Mouse (Mus musculus) left cerebral cortex, adult 8-10 months (tissue): ENCODE data around the gene Rabep1. TPM values are rescaled to one million over a fixed set of nuclear protein-coding genes. Genes with fewer than 3 reads are reported as not detected.

Experiments
- DNase-seq, 2 experiments: peaks; one replicate each; pipeline ENCODE4 v3.0.0; 2022; ENCODE audit warnings: low spot score in 2 of 2
- total RNA-seq, 4 experiments: library from RNA; stranded (reverse); gene quantifications; 2 replicates each; pipeline ENCODE4 v1.2.4; 2022

Gene Rabep1
- total RNA-seq, 4 experiments from 2014 or later = 123 to 128 (median 125) TPM

DNA sequence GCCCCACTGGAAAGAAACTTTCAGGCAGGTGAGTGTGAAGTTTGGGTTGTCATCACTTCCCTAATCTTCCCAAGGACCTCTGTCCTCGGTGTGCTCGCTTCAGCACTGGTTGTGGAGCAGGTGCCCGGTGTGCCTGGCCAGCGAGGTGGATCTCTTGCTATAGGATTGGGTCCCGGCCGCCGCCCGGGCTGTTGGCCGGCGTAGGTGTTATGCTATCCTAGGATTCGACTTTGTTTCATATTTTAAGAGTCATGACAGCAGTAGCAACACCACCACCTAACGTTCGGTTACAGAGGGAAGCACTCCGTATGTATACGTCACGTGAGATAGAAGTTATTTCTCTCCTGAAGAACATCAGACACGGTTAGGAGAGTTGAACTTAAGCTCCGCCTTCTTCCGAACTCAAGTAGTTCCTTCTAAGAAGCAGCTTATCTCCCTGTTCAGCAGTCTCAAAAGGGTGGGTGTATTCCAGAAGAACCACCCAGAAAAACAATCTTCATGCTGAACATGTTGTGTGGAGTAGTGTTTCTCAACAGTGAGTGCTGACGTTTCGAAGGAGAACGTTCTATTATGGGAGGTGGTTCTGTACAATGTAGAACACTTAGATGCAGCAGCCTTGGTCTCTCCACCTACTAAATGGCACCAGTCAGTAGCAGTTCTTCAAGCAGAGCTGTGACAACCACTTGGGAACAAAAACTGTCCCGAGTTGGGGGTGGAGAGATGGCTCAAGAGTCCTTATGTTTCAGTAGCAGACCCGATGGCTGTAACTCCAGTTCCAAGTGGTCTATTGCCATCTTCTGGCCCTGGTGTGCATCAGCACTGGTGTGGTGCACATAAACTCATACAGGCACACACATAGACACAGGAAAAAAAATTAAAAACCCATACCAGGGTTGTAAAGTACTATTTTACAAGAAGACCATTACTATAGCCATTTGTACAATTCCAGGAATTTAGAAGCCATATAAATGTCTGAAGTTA is 126.3 kb downstream of the Rabep1 start:
- peak in 1 of 2 experiments; percentile 45 for DNase-seq

DNA sequence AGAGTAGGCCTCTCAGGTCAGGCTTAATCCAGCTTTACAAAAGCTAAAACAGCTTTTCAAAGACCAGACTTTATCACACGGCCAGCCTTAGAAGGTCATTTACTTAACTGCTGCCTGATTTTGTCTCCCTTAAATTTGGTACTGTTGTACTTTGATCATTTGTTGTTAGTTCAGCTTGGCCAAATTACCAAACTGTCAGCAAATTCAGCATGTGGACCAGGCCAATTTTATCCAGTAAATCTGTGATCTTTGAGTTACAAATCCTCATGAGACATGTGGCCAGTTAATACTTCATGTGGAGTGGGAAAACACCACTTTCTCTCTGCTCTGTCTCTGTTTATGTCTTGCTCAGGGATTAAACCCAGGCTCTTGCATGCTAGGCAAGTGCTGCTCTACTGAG is 128.0 kb downstream of the Rabep1 start:
- DNase-seq = no peak

DNA sequence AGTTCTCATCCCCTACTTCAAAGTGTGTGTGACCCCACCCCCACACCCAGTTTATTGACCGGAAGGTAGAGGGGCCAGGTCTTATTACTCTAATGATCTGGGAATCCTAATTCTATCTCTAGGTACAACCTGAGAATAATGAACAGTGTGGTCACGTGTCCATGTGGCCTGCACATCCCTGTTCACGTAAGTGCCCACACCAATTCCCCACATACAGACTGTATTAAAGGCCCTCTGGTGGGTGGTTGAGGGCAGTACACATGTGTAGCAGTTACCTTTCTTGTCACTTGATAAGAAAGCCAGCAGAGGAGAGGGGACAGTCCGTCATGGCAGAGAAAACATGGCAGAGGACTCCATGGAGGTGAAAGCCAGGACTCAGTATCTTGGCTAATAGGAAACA is 129.4 kb downstream of the Rabep1 start:
- no peak for DNase-seq

DNA sequence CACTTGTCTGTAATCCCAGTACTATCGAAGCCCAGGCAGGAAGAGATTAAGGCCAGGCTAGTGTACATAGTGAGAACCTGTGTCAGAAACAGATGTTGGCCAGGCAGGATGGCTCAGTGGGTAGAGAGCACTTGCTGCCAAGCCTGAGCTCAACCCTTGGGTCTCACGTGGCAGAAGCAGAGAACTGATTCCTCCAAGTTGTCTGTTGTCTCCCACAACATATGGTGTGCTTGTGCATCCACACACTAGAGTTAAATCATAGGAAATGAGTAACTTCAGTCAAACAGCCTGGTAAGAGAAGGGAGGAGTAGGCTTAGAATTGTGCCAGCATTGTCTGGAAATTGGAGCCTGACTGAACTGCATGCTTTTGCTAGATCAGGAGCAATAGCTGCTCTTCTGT is 130.6 kb downstream of the Rabep1 start:
- peak in 1 of 2 experiments; percentile 31 for DNase-seq

DNA sequence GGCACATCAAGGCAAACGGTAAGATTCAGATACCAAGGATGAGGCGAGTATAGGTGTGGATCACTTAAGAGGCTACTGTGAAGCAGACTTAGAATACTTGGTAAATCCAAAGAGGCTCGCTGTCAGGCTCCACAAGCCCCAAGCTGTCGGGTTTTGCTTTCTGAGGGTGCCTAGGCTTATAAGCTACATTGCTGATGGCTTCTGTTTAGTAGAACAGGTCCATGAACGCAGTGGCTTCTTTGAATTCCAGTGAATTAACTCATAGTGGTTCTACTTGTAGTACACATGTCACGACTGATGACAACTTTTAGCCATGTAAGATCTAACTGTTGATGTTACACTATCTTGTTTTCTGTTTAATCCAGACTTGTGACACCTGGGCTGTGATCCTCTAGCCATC is 132.7 kb downstream of the Rabep1 start:
- no peak for DNase-seq

DNA sequence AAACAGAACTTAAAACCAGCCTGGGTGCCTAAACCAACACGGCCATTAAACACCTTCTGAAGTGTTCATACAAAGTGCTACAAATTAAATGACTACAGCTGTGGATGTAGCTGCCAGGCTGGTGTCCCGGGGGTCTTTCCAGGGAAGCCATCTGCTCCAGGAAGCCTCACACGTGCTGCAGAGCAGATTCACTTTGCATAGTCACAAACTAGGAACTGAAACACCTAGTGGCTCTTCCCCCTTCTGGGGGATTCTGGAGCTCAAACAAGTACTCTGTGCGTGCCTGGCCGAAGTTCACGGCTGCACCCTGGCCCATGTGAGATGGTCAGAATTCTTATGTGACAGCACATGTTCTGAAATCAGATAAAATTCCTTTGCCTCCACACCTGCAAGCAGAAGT is 135.7 kb downstream of the Rabep1 start:
- DNase-seq = no peak

DNA sequence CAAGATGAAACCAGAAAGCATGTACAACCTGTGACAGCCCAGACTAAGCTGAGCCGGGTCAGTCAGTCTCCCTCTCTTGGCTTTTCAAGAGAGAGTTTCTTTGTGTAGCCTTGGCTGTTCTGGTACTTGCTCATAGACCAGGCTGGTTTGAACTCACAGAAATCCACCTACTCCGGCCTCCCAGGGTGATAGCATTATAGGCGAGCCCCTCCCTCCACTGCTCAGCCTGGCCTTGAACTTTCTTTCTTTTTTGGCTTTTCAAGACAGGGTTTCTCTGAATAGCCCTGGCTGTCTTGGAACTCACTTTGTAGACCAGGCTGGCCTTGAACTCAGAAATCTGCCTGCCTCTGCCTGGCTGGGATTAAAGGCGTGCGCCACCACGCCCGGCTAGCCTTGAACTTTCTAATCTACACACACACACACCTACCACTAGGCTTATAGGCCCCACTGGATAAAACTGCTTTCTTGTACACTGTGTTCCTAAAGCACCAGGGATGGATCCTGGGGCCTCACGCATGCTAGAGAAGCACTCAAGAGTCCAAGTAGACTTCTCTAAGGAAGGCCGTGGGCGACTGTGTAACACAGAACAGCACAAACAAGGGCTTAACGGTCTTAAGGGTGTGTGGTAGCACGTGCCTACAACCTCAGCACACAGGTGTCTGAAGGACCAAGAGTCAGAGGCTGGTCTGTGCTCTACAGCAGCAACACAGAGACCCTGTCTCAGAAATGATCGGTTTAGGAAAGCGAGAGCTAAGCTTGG is 136.4 kb downstream of the Rabep1 start:
- no peak for DNase-seq

DNA sequence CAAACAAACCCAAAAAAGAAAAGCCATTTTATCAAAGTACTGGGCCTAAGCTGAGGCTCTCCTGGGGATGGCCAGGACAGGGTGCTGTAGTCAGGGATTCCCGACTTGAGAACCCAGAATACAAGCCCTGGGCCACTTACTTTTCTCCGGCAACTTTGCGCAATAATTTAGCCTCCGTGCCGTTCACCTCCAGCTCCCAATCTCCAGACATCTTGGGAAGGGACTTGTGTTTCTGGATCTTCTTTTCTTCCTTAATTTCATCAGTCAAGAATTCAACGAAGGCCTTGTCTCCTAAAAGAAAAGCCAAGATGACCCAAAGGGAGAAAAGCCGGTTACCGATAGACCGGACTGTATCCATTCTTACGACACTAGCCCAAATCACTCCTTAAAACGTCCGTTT is 137.5 kb downstream of the Rabep1 start:
- DNase-seq = no peak

DNA sequence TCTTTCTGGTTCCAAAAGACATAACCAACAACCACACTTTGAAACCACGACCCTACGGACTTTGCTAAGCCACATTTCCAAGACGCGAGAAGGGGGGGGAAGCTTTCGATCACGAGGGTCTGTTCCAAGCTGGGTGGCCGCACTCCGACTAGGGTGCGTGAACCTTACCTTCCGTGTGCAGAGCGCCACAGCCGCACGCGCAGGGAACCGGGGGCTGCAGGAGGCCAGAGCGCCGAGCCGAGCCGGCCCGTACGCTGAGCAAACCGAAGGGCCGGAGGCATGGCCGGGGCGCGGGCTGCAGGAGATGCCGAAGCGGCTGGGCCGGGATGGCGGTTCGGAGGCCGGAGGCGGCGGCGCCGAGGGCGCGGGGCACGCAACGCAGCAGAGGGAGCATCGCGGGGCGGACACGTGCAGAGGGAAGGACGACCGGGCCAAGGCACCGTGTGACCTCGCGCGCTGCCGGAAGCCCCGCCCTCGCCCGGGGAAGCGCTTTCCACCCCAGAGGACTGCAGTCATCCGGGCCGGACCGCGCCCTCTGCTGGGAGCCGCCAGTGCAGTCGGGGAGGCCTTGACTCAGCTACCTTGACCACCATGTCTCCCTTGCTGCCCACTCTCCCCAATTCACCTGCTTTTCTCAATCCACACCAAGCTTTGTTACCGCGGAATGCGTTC is 138.1 kb downstream of the Rabep1 start, which contains the start of gene C1qbp:
Gene C1qbp, minus strand, starts transcription at position 470 of the 672 bp plus-strand sequence.
- peak; percentile 89 to 93 for DNase-seq

Other genes starting within 250 kb of the Rabep1 start
- under 1 TPM in 2 of 4 experiments, not detected in 2; 0.51 to 0.59 TPM for gene 4930544D05Rik, start 228.9 kb upstream of the Rabep1 start, total RNA-seq
- not detected for gene Chrne, start 225.6 kb upstream of the Rabep1 start, total RNA-seq
- not detected for gene Gp1ba, start 205.7 kb upstream of the Rabep1 start, total RNA-seq
- gene Rnf167, start 197.5 kb upstream of the Rabep1 start, total RNA-seq = 10 to 100 TPM; 87.8 to 96.5 (median 89.7) TPM
- 100 to 1,000 TPM; 124 to 140 (median 132) TPM for gene Slc25a11, start 197.3 kb upstream of the Rabep1 start, total RNA-seq
- 100 to 1,000 TPM; 203 to 237 (median 220) TPM for gene Pfn1, start 190.1 kb upstream of the Rabep1 start, total RNA-seq
- 10 to 100 TPM; 10.5 to 14.1 (median 12.5) TPM for gene Eno3, start 187.6 kb upstream of the Rabep1 start, total RNA-seq
- 10 to 100 TPM; 52.5 to 69.9 (median 59.3) TPM for gene Spag7, start 175.4 kb upstream of the Rabep1 start, total RNA-seq
- gene Camta2, start 156.7 kb upstream of the Rabep1 start, total RNA-seq = 100 to 1,000 TPM; 185 to 201 (median 191) TPM
- gene Inca1, start 144.6 kb upstream of the Rabep1 start, total RNA-seq = 1 to 10 TPM; 1.6 to 2.7 (median 2.3) TPM
- gene Kif1c, start 144.2 kb upstream of the Rabep1 start, total RNA-seq = 10 to 100 TPM; 59.3 to 70.2 (median 65.8) TPM
- gene Zfp3, start 80.6 kb upstream of the Rabep1 start, total RNA-seq = 10 to 100 TPM; 16.7 to 20.5 (median 20.0) TPM
- under 1 TPM in 1 of 4 experiments, not detected in 3; 0.53 TPM for gene Scimp, start 32.2 kb upstream of the Rabep1 start, total RNA-seq
- 10 to 100 TPM; 48.9 to 61.7 (median 56.8) TPM for gene Nup88, start 125.2 kb downstream of the Rabep1 start, total RNA-seq
- 10 to 100 TPM; 29.7 to 44.8 (median 37.6) TPM for gene Rpain, start 125.4 kb downstream of the Rabep1 start, total RNA-seq
- 100 to 1,000 TPM; 104 to 113 (median 108) TPM for gene C1qbp, start 138.2 kb downstream of the Rabep1 start, total RNA-seq
- 10 to 100 TPM; 25.7 to 28.6 (median 26.2) TPM for gene Dhx33, start 159.7 kb downstream of the Rabep1 start, total RNA-seq
- 10 to 100 TPM; 16.8 to 21.3 (median 18.4) TPM for gene Mis12, start 174.8 kb downstream of the Rabep1 start, total RNA-seq
- gene Derl2, start 175.1 kb downstream of the Rabep1 start, total RNA-seq = 10 to 100 TPM; 22.0 to 24.3 (median 23.4) TPM
- gene 6330403K07Rik, start 188.7 kb downstream of the Rabep1 start, total RNA-seq = 100 to 1,000 TPM; 273 to 287 (median 277) TPM